Mouse (Mus musculus) heart, postnatal 25 days (tissue): ENCODE results near the gene Clec3b. TPM values are rescaled to one million over a fixed set of nuclear protein-coding genes. Genes with fewer than 3 reads are reported as not detected.

ENCODE experiments used
- DNase-seq: peaks from one replicate; pipeline ENCODE4 v3.0.0; 2022; ENCODE audit warnings: low spot score
- intact Hi-C: fragments of 180-260 bp; cut with DNase I; formaldehyde crosslinking; loops from one replicate; pipeline ENCODE4 v1.15.1; 2025
- total RNA-seq, 2 experiments: library from RNA; stranded (reverse); gene quantifications; 2 replicates each; pipeline ENCODE4 v1.2.3; 2021

Gene Clec3b
- total RNA-seq, 2 experiments from 2014 or later, result 63.0 to 63.6 TPM

GRCm38 (mm10) chr9:123206526-123206925 lies 55.8 kb downstream of the Clec3b start:
- intact Hi-C loops, result no loop called here
- no peak for DNase-seq

- DNase-seq, result no peak
- intact Hi-C loops, result no loop called here
Measured at GRCm38 (mm10) chr9:123206948-123207347, 56.2 kb downstream of the Clec3b start.

Other genes starting within 250 kb of the Clec3b start
- gene Zfp105, start 227.9 kb upstream of the Clec3b start, total RNA-seq, result 1 to 10 TPM; 1.9 to 2.5 TPM
- gene 1110059G10Rik, start 199.9 kb upstream of the Clec3b start, total RNA-seq, result 10 to 100 TPM; 15.1 to 19.3 TPM
- 1 to 10 TPM in 1 of 2 experiments, under 1 TPM in 1; 0.91 to 1.1 TPM for gene Kif15, start 199.9 kb upstream of the Clec3b start, total RNA-seq
- gene Tmem42, start 129.6 kb upstream of the Clec3b start, total RNA-seq, result 10 to 100 TPM; 13.7 to 13.9 TPM
- under 1 TPM in 1 of 2 experiments, not detected in 1; 0.42 TPM for gene Tgm4, start 116.2 kb upstream of the Clec3b start, total RNA-seq
- 10 to 100 TPM; 42.8 TPM for gene Zdhhc3, start 37.7 kb upstream of the Clec3b start, total RNA-seq
- 10 to 100 TPM; 28.0 to 30.2 TPM for gene Exosc7, start 37.7 kb upstream of the Clec3b start, total RNA-seq
- gene Cdcp1, start 65.1 kb downstream of the Clec3b start, total RNA-seq, result under 1 TPM; 0.08 TPM
- 1 to 10 TPM; 7.3 to 8.0 TPM for gene Tmem158, start 109.8 kb downstream of the Clec3b start, total RNA-seq
- gene Lars2, start 216.0 kb downstream of the Clec3b start, total RNA-seq, result 10 to 100 TPM; 51.0 to 65.0 TPM